In genomic region chr11:53706934-53707717, GRCm38 (mm10) we compare ENCODE assay signal across 8 mouse cellular contexts. TPM values are rescaled to one million over a fixed set of nuclear protein-coding genes. Genes with fewer than 3 reads are reported as not detected.
DNase-seq lines count a peak whose midpoint lies in the region; ATAC-seq and TF ChIP-seq lines count a peak whose summit lies in the region.

Gene Rad50 (minus strand): TSS chr11:53707319.

- peak; percentile 71 for ATAC-seq in Patski
- peak; percentile 99 for ATAC-seq in hindbrain, embryonic 13.5 days (ENCODE audit: low FRiP score)

- H3K27me3 ChIP-seq in Patski, result no peaks in the 10 kb centered on the region
- no peaks in the 10 kb centered on the region for H3K27me3 ChIP-seq in hindbrain, embryonic 13.5 days

- 5% methylated on average over 55 of the region's 55 CpGs for WGBS in hindbrain, embryonic 13.5 days

- peak within 1 kb of the TSS; percentile 70 for H3K27ac ChIP-seq in hindbrain, embryonic 13.5 days

- peak within 1 kb of the TSS; percentile 79 for H3K9ac ChIP-seq in hindbrain, embryonic 13.5 days

- H3K4me1 ChIP-seq in hindbrain, embryonic 13.5 days (replicated peaks), result peaks cover 9% of the 10 kb centered on the region

- DNase-seq in Patski (ENCODE audit: low read depth, low spot score), result peak; percentile 12
- peak; percentile 88 to 91 for DNase-seq in cerebellum, postnatal 14 days
- DNase-seq in frontal cortex, postnatal 14 days (ENCODE audit: low spot score in 2 of 2), result peak; percentile 75 to 85
- DNase-seq in layer of hippocampus, postnatal 25 days (ENCODE audit: extremely low spot score in 1 of 2, low spot score in 1 of 2), result peak; percentile 81 to 87
- DNase-seq in lung, postnatal 25 days (ENCODE audit: low spot score), result peak; percentile 93
- DNase-seq in retina, embryonic 14.5 days (ENCODE audit: low spot score), result peak; percentile 85
- peak; percentile 95 for DNase-seq in thymus, postnatal 4 days

- in situ Hi-C loops in Patski (cut with MboI; ENCODE audit: low pct_unique_long_range_greater_than_20kb), result no loop called here

- CTCF ChIA-PET in Patski (lab: Charles Lee), result interaction anchor here (0.9 to 1.4 kb wide), 2 partner anchors 13 to 30 kb away, joined by 3 to 4 read pairs; partner anchors contain the start of gene Il5

- POLR2A ChIA-PET in Patski (lab: Charles Lee), result interaction anchor here (0.5 to 1.6 kb wide), 3 partner anchors 14 to 957 kb away, joined by 3 to 4 read pairs (median 3); no protein-coding TSS in a partner anchor

- peak within 1 kb of the TSS; percentile 77 for H3K4me3 ChIP-seq in hindbrain, embryonic 13.5 days

- no peak for TF ChIP-seq CTCF in Patski (IDR thresholded peaks at IDR 0.05)

- H3K9me3 ChIP-seq in hindbrain, embryonic 13.5 days, result no peaks in the 10 kb centered on the region

- H3K4me2 ChIP-seq in hindbrain, embryonic 13.5 days, result peak within 1 kb of the TSS; percentile 91

- no peaks in the 10 kb centered on the region for H3K36me3 ChIP-seq in hindbrain, embryonic 13.5 days

RNA-seq across cellular contexts. Expression of gene Rad50, which starts in this region (rescaled TPM):
- polyA plus RNA-seq in Patski (2021), result 20.9 TPM
- polyA plus RNA-seq in hindbrain, embryonic 13.5 days (2015; fragmentation: Nextera tagmentation; extraction: Ambion mirVana), result 12.4 and 12.7 TPM in 2 replicates
- 10 to 100 TPM; 10.7 to 13.0 TPM for total RNA-seq in layer of hippocampus, postnatal 25 days (2021)

Comparison
In these comparisons a context has a peak if more than half of its experiments do, and no peak if none do; other contexts are left out.
1. Peak in every context shown above with its lines: DNase-seq, ATAC-seq, H3K4me3 ChIP-seq and H3K27ac ChIP-seq.
2. DNase-seq: peak in every context shown above with its lines; median percentile 95 in thymus, postnatal 4 days; 93 in lung, postnatal 25 days; 90 in cerebellum, postnatal 14 days; 85 in retina, embryonic 14.5 days; 84 in layer of hippocampus, postnatal 25 days; 80 in frontal cortex, postnatal 14 days; 12 in Patski.